Mouse (Mus musculus): ENCODE results near the gene Pfdn6. TPM values are rescaled to one million over a fixed set of nuclear protein-coding genes. Genes with fewer than 3 reads are reported as not detected.
A peak's percentile ranks its signal among the peaks of the same experiment; 100 is the strongest.
"Not testable (repeated sequence)": the region's sequence is repeated elsewhere in the genome, so short reads cannot be mapped to it uniquely, and the experiment has no call there.

Gene Pfdn6
- polyA plus RNA-seq, 1 experiment from 2014 or later, result 113 TPM

DNA sequence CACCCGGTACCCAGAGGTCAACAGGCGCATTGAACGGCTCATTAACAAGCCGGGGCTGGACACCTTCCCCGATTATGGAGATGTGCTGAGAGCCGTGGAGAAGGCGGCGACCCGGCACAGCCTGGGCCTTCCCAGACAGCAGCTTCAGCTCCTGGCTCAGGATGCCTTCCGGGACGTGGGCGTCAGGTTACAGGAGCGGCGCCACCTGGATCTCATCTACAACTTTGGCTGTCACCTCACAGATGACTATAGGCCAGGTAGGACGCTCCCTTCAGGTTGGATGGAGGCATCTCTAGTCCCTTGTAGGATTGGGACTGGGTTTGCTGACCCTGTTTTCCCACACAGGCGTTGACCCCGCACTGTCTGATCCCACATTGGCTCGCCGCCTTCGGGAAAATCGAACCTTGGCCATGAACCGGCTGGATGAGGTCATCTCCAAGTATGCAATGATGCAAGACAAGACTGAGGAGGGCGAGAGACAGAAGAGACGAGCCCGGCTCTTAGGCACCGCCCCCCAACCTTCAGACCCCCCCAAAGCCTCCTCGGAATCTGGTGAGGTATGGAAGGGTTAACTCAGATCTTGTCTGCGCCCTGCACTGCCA, 28.2 kb downstream of the Pfdn6 start:
- Histone ChIP-seq H3K9ac (no peak overlapping the region), H3K27me3 (replicated peaks) (no peaks in the 10 kb centered on the region)
- no peak for ATAC-seq (ENCODE audit: extremely low read depth, insufficient number of reproducible peaks, low FRiP score, low TSS enrichment)

DNA sequence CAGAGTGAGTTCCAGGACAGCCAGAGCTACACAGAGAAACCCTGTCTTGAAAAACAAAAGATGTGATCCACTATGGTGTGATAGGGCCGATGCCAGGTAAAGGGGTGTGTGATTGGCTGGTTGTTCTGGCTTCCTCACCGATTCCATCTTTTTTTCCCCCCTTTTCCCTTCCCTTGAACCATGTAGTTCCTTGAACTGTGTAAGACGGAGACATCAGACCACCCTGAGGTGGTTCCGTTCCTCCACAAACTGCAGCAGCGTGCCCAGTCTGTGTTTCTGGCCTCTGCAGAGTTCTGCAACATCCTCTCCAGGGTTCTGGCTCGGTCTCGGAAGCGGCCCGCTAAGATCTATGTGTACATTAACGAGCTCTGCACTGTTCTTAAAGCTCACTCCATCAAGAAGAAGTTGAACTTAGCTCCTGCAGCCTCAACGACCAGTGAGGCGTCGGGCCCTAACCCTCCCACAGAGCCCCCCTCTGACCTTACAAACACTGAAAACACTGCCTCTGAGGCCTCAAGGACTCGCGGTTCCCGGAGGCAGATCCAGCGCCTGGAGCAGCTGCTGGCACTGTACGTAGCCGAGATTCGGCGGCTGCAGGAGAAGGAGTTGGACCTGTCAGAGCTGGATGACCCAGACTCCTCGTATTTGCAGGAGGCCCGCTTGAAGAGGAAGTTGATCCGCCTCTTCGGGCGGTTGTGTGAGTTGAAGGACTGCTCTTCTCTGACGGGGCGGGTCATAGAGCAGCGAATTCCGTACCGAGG, 28.9 kb downstream of the Pfdn6 start:
- ATAC-seq (ENCODE audit: extremely low read depth, insufficient number of reproducible peaks, low FRiP score, low TSS enrichment), result no peak
- Histone ChIP-seq H3K27ac (replicated peaks) (no peak overlapping the region), H3K4me1 (peaks cover 36% of the 10 kb centered on the region), H3K4me3 (no peak overlapping the region), H3K27me3 (replicated peaks) (no peaks in the 10 kb centered on the region), H3K36me3 (peaks cover 47% of the 10 kb centered on the region), H3K4me2 (peak overlapping the region; percentile 99), H3K9me3 (no peaks in the 10 kb centered on the region), H3K9ac (no peak overlapping the region)
- WGBS, result 89% methylated on average over 31 of the region's 31 CpGs

More for the DNA sequence above, 28.2 kb downstream of the Pfdn6 start:
- H3K4me3 ChIP-seq, result no peak overlapping the region
- peaks cover 41% of the 10 kb centered on the region for H3K4me1 ChIP-seq
- 91% methylated on average over 28 of the region's 28 CpGs for WGBS
- H3K9me3 ChIP-seq, result no peaks in the 10 kb centered on the region
- H3K4me2 ChIP-seq, result no peak overlapping the region
- H3K27ac ChIP-seq (replicated peaks), result no peak overlapping the region
- H3K36me3 ChIP-seq, result peaks cover 48% of the 10 kb centered on the region

DNA sequence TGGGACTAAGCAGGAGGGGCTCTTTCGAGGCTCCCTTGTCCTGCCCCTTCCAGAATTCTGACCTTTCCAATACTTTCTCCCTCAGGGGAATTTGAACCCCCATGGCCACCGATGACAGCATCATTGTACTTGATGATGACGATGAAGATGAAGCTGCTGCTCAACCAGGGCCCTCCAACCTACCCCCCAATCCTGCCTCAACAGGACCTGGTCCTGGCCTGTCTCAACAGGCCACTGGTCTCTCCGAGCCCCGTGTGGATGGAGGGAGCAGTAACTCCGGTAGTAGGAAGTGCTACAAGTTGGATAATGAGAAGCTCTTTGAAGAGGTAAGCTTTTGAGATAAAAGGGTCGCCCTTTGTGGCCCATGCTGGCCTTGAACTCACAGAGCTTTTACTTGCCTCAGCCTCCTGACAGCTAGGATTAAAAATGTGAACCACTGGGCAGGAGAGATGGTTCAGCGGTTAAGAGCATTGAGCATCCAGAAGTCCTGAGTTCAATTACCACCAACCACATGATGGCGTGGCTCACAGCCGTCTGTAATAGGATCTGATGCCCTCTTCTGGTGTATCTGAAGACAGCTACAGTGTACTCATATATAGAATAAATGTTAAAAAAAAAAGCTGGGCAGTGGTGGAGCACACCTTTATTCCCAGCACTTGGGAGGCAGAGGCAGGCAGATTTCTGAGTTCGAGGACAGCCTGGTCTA, 29.6 kb downstream of the Pfdn6 start:
- Histone ChIP-seq H3K27ac (replicated peaks) (peak overlapping the region; percentile 89), H3K9me3 (no peaks in the 10 kb centered on the region), H3K4me1 (peaks cover 36% of the 10 kb centered on the region), H3K27me3 (replicated peaks) (no peaks in the 10 kb centered on the region), H3K36me3 (peaks cover 47% of the 10 kb centered on the region), H3K4me2 (peak overlapping the region; percentile 99), H3K4me3 (peak overlapping the region; percentile 75), H3K9ac (peak overlapping the region; percentile 88)
- 46% methylated on average over 11 of the region's 11 CpGs for WGBS
- ATAC-seq (ENCODE audit: extremely low read depth, insufficient number of reproducible peaks, low FRiP score, low TSS enrichment), result no peak

DNA sequence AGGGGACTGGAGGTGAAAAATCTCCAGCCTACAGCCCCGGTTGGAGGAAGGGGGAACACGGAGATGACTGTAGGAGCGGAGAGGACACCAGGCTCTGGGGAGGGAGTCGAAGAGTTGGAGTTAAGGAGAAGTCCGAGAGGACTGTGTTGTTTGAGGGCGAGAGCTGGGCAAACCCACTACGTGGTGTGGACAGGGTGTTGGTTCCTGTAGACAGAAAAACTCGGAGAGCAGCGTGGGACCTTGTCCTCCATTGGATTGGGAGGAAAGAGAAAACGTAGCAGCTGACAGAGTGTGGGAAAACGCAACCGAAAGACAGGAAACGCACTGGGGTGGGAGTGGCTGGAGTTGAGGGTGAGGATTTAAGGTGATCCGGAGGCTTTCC, 30.3 kb downstream of the Pfdn6 start:
- Histone ChIP-seq H3K4me3 (peak overlapping the region; percentile 75), H3K9ac (peak overlapping the region; percentile 88), H3K4me1 (peaks cover 29% of the 10 kb centered on the region), H3K27me3 (replicated peaks) (no peaks in the 10 kb centered on the region), H3K4me2 (peak overlapping the region; percentile 99), H3K9me3 (no peaks in the 10 kb centered on the region), H3K36me3 (peaks cover 43% of the 10 kb centered on the region), H3K27ac (replicated peaks) (peak overlapping the region; percentile 89)
- WGBS, result 0% methylated on average over 14 of the region's 14 CpGs
- no peak for ATAC-seq (ENCODE audit: extremely low read depth, insufficient number of reproducible peaks, low FRiP score, low TSS enrichment)

GRCm38 (mm10) chr17:33909077-33909868, 30.9 kb downstream of the Pfdn6 start, which contains the start of gene Daxx:
TSS of gene Daxx (plus strand) at chr17:33909414.
- Histone ChIP-seq H3K4me1 (peaks cover 25% of the 10 kb centered on the region), H3K27ac (replicated peaks) (peak within 1 kb of the TSS; percentile 89), H3K4me3 (peak within 1 kb of the TSS; percentile 75), H3K27me3 (replicated peaks) (no peaks in the 10 kb centered on the region), H3K4me2 (peak within 1 kb of the TSS; percentile 99), H3K9me3 (no peaks in the 10 kb centered on the region), H3K36me3 (peaks cover 37% of the 10 kb centered on the region), H3K9ac (peak within 1 kb of the TSS; percentile 88)
- WGBS, result 1% methylated on average over 68 of the region's 68 CpGs
- peak; percentile 94 for ATAC-seq (ENCODE audit: extremely low read depth, insufficient number of reproducible peaks, low FRiP score, low TSS enrichment)

DNA sequence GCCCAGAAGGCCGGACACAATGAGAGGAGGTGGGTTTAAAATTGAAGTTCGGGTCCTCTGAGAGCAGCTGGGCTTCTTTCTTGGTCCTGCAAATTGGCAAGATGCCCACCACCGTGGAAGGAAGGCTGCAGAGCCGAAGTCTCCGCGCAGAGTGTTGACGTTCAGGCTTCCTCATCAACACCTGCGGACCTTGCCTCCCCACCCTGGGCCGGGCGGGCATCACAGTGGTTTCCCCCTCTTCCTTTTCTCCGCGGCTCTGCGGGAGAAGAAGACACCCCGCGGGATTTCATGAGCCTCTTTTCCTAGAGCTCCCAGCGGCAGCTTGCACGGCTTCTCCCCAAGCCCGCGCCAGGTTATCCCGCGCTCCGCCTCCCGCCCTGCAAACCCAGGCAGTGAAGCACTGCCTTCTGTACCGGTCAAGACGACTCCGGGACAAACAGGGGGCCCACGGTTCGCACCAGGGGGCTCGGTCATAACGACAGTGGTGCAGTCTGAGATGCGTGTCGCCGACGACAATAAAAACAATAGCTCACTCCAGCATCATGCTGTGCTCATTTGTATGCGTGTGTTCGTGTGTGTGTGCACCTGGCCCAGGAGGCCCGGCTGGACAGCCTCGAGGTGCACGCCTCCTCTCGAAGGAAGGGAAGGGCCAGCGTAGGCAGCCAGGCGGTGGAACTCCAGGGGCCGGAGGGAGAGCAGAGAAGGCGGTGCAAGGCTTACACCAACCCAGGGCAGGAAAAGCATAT, 31.6 kb downstream of the Pfdn6 start:
- Histone ChIP-seq H3K27me3 (replicated peaks) (no peaks in the 10 kb centered on the region), H3K4me2 (peak overlapping the region; percentile 99), H3K4me3 (peak overlapping the region; percentile 75), H3K9me3 (no peaks in the 10 kb centered on the region), H3K36me3 (peaks cover 29% of the 10 kb centered on the region), H3K27ac (replicated peaks) (peak overlapping the region; percentile 81), H3K4me1 (peaks cover 24% of the 10 kb centered on the region), H3K9ac (peak overlapping the region; percentile 80)
- ATAC-seq (ENCODE audit: extremely low read depth, insufficient number of reproducible peaks, low FRiP score, low TSS enrichment), result peak; percentile 16; the same call in 1 of the 2 replicates
- WGBS, result under 1% methylated on average over 44 of the region's 44 CpGs

GRCm38 (mm10) chr17:33904835-33905234, 35.3 kb downstream of the Pfdn6 start, which contains the start of gene Platr17:
TSS of gene Platr17 (plus strand) at chr17:33905135.
- H3K36me3 ChIP-seq; ATAC-seq (ENCODE audit: extremely low read depth, insufficient number of reproducible peaks, low FRiP score, low TSS enrichment); H3K27ac ChIP-seq (replicated peaks); H3K4me2 ChIP-seq; H3K9me3 ChIP-seq; H3K4me3 ChIP-seq; H3K27me3 ChIP-seq (replicated peaks); H3K9ac ChIP-seq: not testable (repeated sequence)
- peaks cover 18% of the 10 kb centered on the region for H3K4me1 ChIP-seq
- WGBS, result 37% methylated on average over 3 of the region's 4 CpGs

GRCm38 (mm10) chr17:33903911-33904651, 36.1 kb downstream of the Pfdn6 start:
- ATAC-seq (ENCODE audit: extremely low read depth, insufficient number of reproducible peaks, low FRiP score, low TSS enrichment); H3K9ac ChIP-seq; H3K27ac ChIP-seq (replicated peaks); H3K9me3 ChIP-seq; H3K4me2 ChIP-seq; H3K36me3 ChIP-seq; H3K27me3 ChIP-seq (replicated peaks); H3K4me3 ChIP-seq: not testable (repeated sequence)
- peaks cover 18% of the 10 kb centered on the region for H3K4me1 ChIP-seq
- 69% methylated on average over 6 of the region's 6 CpGs for WGBS

- H3K27ac ChIP-seq (replicated peaks), result no peak overlapping the region
- H3K36me3 ChIP-seq, result no peaks in the 10 kb centered on the region
- H3K27me3 ChIP-seq (replicated peaks), result no peaks in the 10 kb centered on the region
- no peaks in the 10 kb centered on the region for H3K9me3 ChIP-seq
- no peak for ATAC-seq (ENCODE audit: extremely low read depth, insufficient number of reproducible peaks, low FRiP score, low TSS enrichment)
- peaks cover 8% of the 10 kb centered on the region for H3K4me1 ChIP-seq
- no peak overlapping the region for H3K9ac ChIP-seq
- no peak overlapping the region for H3K4me2 ChIP-seq
- H3K4me3 ChIP-seq, result no peak overlapping the region
- 76% methylated on average over 7 of the region's 7 CpGs for WGBS
Observed at GRCm38 (mm10) chr17:33902491-33902890, 37.7 kb downstream of the Pfdn6 start.

DNA sequence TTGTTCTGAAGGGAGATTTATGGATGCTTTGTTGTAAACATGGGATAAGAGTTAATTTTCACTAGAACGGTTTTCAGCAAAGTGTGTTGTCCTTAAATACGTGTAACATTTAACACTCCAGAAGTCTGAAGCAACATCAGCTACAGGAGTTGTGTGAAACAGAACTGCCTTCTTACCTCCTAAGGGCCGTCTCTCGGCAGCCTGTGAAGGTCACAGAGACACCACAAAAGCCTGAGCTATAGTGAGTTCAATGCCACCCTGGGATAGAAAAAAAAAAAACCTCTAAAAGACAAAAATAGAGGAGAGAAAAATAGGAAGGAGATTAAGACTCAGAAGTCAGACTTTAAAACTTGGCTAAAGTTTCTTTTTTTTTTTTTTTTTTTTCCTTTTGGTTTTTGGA, 38.1 kb downstream of the Pfdn6 start:
- peaks cover 8% of the 10 kb centered on the region for H3K4me1 ChIP-seq
- 50% methylated on average over 4 of the region's 4 CpGs for WGBS
- H3K27ac ChIP-seq (replicated peaks), result 0 out of 2 replicates have a peak overlapping the region, but pooled peaks have one; percentile 59
- no peaks in the 10 kb centered on the region for H3K36me3 ChIP-seq
- no peak for ATAC-seq (ENCODE audit: extremely low read depth, insufficient number of reproducible peaks, low FRiP score, low TSS enrichment)
- no peaks in the 10 kb centered on the region for H3K27me3 ChIP-seq (replicated peaks)
- no peak overlapping the region for H3K9ac ChIP-seq
- H3K4me3 ChIP-seq, result no peak overlapping the region
- no peaks in the 10 kb centered on the region for H3K9me3 ChIP-seq
- H3K4me2 ChIP-seq, result no peak overlapping the region
